Mouse (Mus musculus): ENCODE results near the gene Mtif2. TPM values are rescaled to one million over a fixed set of nuclear protein-coding genes. Genes with fewer than 3 reads are reported as not detected.

Mtif2 gene
- polyA plus RNA-seq, 1 experiment from 2014 or later = 24.9 TPM

DNA sequence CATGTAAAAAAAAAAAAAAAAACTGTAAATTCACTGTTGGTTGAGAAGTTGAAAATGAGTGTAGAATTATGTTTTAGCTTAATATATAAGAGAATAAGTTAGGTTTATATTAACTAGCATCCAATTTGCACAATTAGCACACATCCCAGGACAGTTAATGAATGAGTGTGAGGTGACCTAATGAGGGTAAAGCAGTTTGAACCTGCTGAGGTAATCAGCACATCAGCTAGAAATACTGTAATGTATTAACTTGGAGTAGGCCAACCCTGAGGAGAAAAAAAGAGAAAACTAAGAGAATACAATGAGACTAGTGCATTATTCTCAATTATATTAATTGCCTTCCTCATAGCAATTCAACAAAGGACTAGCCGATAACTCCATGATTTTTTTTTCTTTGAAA, 16.8 kb upstream of the Mtif2 start:
- Histone ChIP-seq H3K4me2 (replicated peaks; ENCODE audit: low read depth) (no peak overlapping the region), H3K27ac (replicated peaks) (no peak overlapping the region), H3K4me1 (replicated peaks; ENCODE audit: control insufficient read depth, insufficient read depth) (no peaks in the 10 kb centered on the region), H3K9ac (ENCODE audit: low read length) (no peak overlapping the region), H3K4me3 (ENCODE audit: low read depth, low read length) (no peak overlapping the region), H3K27me3 (ENCODE audit: control insufficient read depth, insufficient read depth, low read length) (no peaks in the 10 kb centered on the region), H3K36me3 (ENCODE audit: control insufficient read depth, insufficient read depth, low read length) (no peaks in the 10 kb centered on the region; the same call in 1 of the 2 replicates), H3K9me3 (ENCODE audit: control insufficient read depth, low read length) (no peaks in the 10 kb centered on the region)
- no peak for ATAC-seq (ENCODE audit: low FRiP score, low TSS enrichment)
- 100% methylated on average over 1 of the region's 1 CpGs for WGBS
- TF ChIP-seq EP300 (optimal IDR thresholded peaks at IDR 0.05) = no peak
- TF ChIP-seq CTCF (IDR thresholded peaks at IDR 0.05; ENCODE audit: low read depth) = no peak
- DNase-seq (ENCODE audit: low spot score) = no peak

DNA sequence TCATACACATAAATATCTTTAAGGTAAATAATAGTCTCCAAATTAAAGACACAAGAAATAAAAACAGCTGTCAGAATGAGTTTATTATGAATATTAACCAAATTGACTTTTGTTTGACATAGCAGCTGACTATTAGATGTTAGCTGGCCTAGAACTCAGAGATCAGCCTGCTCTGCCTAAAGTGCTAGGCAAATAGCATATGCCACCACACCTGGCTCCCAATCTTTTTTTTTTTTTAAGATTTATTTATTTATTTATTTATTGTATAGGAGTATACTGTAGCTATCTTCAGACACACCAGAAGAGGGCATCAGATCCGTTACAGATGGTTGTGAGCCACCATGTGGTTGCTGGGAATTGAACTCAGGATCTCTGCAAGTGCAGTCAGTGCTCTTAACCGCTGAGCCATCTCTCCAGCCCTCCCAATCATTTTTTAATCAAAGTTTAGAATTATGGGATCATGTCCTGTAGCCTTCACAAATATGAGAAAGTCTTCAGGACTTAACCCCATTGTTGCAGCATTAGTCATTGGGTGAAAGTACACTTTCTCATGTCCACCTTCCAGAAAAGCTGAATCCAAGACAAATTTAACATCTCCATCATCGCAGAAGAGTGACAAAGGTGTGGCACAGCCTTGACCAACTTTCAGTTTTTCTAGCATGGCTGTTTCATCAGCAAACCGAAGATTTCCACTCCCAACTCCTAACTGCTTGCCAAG, 13.2 kb upstream of the Mtif2 start:
- TF ChIP-seq CTCF (IDR thresholded peaks at IDR 0.05; ENCODE audit: low read depth) = no peak
- TF ChIP-seq EP300 (optimal IDR thresholded peaks at IDR 0.05) = no peak
- Histone ChIP-seq H3K4me1 (replicated peaks; ENCODE audit: control insufficient read depth, insufficient read depth) (no peaks in the 10 kb centered on the region), H3K36me3 (ENCODE audit: control insufficient read depth, insufficient read depth, low read length) (no peaks in the 10 kb centered on the region), H3K4me3 (ENCODE audit: low read depth, low read length) (no peak overlapping the region), H3K27ac (replicated peaks) (no peak overlapping the region), H3K27me3 (ENCODE audit: control insufficient read depth, insufficient read depth, low read length) (no peaks in the 10 kb centered on the region), H3K9ac (ENCODE audit: low read length) (no peak overlapping the region), H3K4me2 (replicated peaks; ENCODE audit: low read depth) (no peak overlapping the region), H3K9me3 (ENCODE audit: control insufficient read depth, low read length) (no peaks in the 10 kb centered on the region)
- ATAC-seq (ENCODE audit: low FRiP score, low TSS enrichment) = no peak
- WGBS = 92% methylated on average over 4 of the region's 4 CpGs
- DNase-seq (ENCODE audit: low spot score) = no peak

DNA sequence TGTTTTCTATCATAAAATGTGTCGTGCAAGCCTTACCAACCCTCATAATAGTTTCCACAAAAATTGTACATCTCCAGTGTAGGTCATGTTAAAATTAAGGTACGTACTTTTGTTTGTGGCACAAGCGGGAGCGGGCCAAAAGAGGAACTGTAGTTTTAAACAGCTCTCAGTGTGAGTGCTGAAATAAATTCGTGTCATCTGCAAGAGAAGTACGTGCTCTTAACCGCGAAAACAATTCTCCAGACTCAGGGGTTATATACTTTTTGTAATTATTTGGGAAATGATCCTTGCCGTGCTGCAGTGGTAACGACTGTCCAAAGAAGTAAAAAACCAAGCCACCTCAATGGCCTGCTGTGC, 11.9 kb upstream of the Mtif2 start:
- 14% methylated on average over 10 of the region's 10 CpGs for WGBS
- ATAC-seq (ENCODE audit: low FRiP score, low TSS enrichment) = no peak
- Histone ChIP-seq H3K9me3 (ENCODE audit: control insufficient read depth, low read length) (no peaks in the 10 kb centered on the region), H3K27me3 (ENCODE audit: control insufficient read depth, insufficient read depth, low read length) (no peaks in the 10 kb centered on the region), H3K4me1 (replicated peaks; ENCODE audit: control insufficient read depth, insufficient read depth) (no peaks in the 10 kb centered on the region), H3K9ac (ENCODE audit: low read length) (peak overlapping the region; percentile 73), H3K4me2 (replicated peaks; ENCODE audit: low read depth) (peak overlapping the region; percentile 68), H3K27ac (replicated peaks) (peak overlapping the region; percentile 84), H3K36me3 (ENCODE audit: control insufficient read depth, insufficient read depth, low read length) (no peaks in the 10 kb centered on the region), H3K4me3 (ENCODE audit: low read depth, low read length) (peak overlapping the region; percentile 69)
- no peak for TF ChIP-seq EP300 (optimal IDR thresholded peaks at IDR 0.05)
- TF ChIP-seq CTCF (IDR thresholded peaks at IDR 0.05; ENCODE audit: low read depth) = no peak
- no peak for DNase-seq (ENCODE audit: low spot score)

DNA sequence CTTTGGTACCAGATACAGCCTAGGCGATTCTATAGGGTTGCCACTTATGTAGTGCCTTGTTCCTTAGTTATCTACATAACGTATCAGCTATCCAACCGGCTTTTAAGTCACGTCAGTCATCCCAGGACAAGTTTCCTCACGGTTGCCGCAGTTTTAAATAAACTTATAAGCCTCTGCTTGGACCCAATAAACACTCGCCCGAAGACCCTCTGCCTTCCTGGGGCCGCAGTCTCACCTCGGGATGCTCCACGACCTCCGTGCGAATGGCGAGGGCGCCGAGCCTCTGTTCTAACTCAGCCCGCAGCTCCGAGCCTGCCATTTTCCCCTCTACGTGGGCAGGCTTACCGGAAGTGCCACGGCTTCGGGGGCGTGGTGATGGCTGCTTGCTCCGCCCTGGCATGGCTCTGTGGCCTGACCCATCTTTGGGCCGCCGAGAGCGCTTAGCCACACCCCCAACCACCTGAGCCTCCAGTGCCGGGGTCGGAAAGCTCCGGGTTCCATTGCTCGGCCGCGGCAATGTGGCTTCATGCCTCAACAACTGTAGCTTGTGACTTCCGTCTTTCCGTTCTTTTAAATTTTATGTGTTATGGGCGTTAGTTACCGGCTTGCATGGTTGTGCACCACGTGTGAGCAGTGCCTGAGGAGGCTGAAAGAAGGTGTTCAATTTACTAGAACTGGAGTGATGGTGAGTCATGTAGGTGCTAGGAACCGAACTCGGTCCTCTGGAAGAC, 11.4 kb upstream of the Mtif2 start, which contains the start of gene Prorsd1:
Gene Prorsd1, minus strand, starts transcription at position 352 of the 731 bp plus-strand sequence.
- DNase-seq (ENCODE audit: low spot score) (peak; percentile 95), ATAC-seq (ENCODE audit: low FRiP score, low TSS enrichment) (peak; percentile 99)
- Histone ChIP-seq H3K9me3 (ENCODE audit: control insufficient read depth, low read length) (no peaks in the 10 kb centered on the region), H3K27me3 (ENCODE audit: control insufficient read depth, insufficient read depth, low read length) (no peaks in the 10 kb centered on the region), H3K27ac (replicated peaks) (peak within 1 kb of the TSS; percentile 84), H3K4me1 (replicated peaks; ENCODE audit: control insufficient read depth, insufficient read depth) (no peaks in the 10 kb centered on the region), H3K36me3 (ENCODE audit: control insufficient read depth, insufficient read depth, low read length) (no peaks in the 10 kb centered on the region), H3K4me3 (ENCODE audit: low read depth, low read length) (peak within 1 kb of the TSS; percentile 69), H3K9ac (ENCODE audit: low read length) (peak within 1 kb of the TSS; percentile 73), H3K4me2 (replicated peaks; ENCODE audit: low read depth) (peak within 1 kb of the TSS; percentile 68)
- TF ChIP-seq EP300 (optimal IDR thresholded peaks at IDR 0.05) = no peak
- 0 out of 2 replicates have a peak, but pooled peaks have one; percentile 7 for TF ChIP-seq CTCF (IDR thresholded peaks at IDR 0.05; ENCODE audit: low read depth)
- WGBS = 2% methylated on average over 40 of the region's 40 CpGs

DNA sequence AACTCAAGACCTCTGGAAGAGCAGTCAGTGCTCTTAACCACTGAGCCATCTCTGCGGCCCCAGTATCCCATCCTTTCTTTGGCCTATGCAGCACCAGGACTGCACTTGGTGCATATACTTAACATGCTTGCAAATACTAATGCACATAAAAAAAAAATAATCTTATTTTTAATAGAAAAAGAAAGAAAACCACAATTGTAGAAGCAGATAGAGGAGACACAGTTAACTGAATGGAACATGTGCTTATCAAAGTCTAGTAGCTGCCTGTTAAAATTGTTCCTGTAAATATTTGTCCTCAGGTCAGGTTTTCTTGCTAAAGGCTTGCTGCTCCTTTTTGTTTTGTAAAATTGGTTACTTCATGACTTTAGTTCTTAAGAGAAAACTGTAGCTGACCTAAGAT, 12.0 kb downstream of the Mtif2 start:
- WGBS = 100% methylated on average over 1 of the region's 1 CpGs
- peaks cover 11% of the 10 kb centered on the region; the same call in 1 of the 2 replicates for H3K36me3 ChIP-seq (ENCODE audit: control insufficient read depth, insufficient read depth, low read length)

More for the DNA sequence above, 12.0 kb downstream of the Mtif2 start:
- no peaks in the 10 kb centered on the region for H3K4me1 ChIP-seq (replicated peaks; ENCODE audit: control insufficient read depth, insufficient read depth)
- no peak for TF ChIP-seq CTCF (IDR thresholded peaks at IDR 0.05; ENCODE audit: low read depth)
- TF ChIP-seq EP300 (optimal IDR thresholded peaks at IDR 0.05) = no peak
- H3K9ac ChIP-seq (ENCODE audit: low read length) = no peak overlapping the region
- no peak overlapping the region for H3K27ac ChIP-seq (replicated peaks)
- no peak overlapping the region for H3K4me3 ChIP-seq (ENCODE audit: low read depth, low read length)
- no peaks in the 10 kb centered on the region for H3K9me3 ChIP-seq (ENCODE audit: control insufficient read depth, low read length)
- ATAC-seq (ENCODE audit: low FRiP score, low TSS enrichment) (no peak), DNase-seq (ENCODE audit: low spot score) (no peak)
- H3K4me2 ChIP-seq (replicated peaks; ENCODE audit: low read depth) = no peak overlapping the region
- no peaks in the 10 kb centered on the region for H3K27me3 ChIP-seq (ENCODE audit: control insufficient read depth, insufficient read depth, low read length)
